Mouse (Mus musculus): ENCODE measurements at regions not wholly inside any gene's neighbourhood (a gene's known extent, or its start where the extent isn't known, plus 50 kb on each side); places are given as distances from the start of the nearest gene placed in this dataset.
A peak's percentile ranks its signal among the peaks of the same experiment; 100 is the strongest.

DNA sequence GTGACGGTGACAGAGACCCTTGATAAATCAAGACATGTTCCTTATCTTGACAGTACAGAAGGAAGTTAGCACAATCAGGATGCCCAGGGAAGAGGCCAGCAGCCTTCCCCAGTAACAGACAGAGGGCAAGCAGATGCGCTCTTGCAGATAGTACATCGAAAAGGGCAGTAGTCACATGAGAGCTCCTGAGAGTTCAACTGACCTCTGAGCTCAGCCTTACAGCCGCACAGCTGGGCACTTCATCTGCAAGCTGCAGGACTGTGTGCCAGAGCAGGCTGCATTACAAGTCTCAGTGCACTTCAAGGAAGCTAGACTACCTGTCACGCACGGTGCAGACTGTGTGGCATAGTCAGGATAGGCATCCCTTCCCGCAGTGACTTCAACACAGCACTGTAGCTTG, 67.2 kb upstream of the Hbs1l start:
- H3K27me3 ChIP-seq (ENCODE audit: control insufficient read depth, insufficient read depth, low read depth, low read length): no peaks in the 10 kb centered on the region
- H3K4me1 ChIP-seq (ENCODE audit: control insufficient read depth, low read depth, low read length): peaks cover 11% of the 10 kb centered on the region
- H3K4me3 ChIP-seq (ENCODE audit: low read depth, low read length): peak overlapping the region; percentile 36
- 19% methylated on average over 7 of the region's 7 CpGs for WGBS (ENCODE audit: insufficient replicate concordance)
- H3K9me3 ChIP-seq (replicated peaks; ENCODE audit: control insufficient read depth, low read length): 0 out of 2 replicates have a peak, but pooled peaks cover 2% of the 10 kb centered on the region
- peak overlapping the region; percentile 48 for H3K9ac ChIP-seq (ENCODE audit: low read depth, low read length)
- no peaks in the 10 kb centered on the region for H3K36me3 ChIP-seq (ENCODE audit: control insufficient read depth, insufficient read depth)
- H3K4me2 ChIP-seq (ENCODE audit: low read depth, low read length): peak overlapping the region; percentile 68
- peak overlapping the region; percentile 71 for H3K27ac ChIP-seq (ENCODE audit: low read length)
- peak; percentile 98 for ATAC-seq (ENCODE audit: low read depth)

GRCm38 (mm10) chr10:21235172-21235571, 60.6 kb upstream of the Hbs1l start:
- no peak for ATAC-seq (ENCODE audit: low read depth)
- Histone ChIP-seq H3K36me3 (ENCODE audit: control insufficient read depth, insufficient read depth) (no peaks in the 10 kb centered on the region), H3K9ac (ENCODE audit: low read depth, low read length) (no peak overlapping the region), H3K4me3 (ENCODE audit: low read depth, low read length) (no peak overlapping the region), H3K27me3 (ENCODE audit: control insufficient read depth, insufficient read depth, low read depth, low read length) (no peaks in the 10 kb centered on the region), H3K9me3 (replicated peaks; ENCODE audit: control insufficient read depth, low read length) (no peaks in the 10 kb centered on the region), H3K27ac (ENCODE audit: low read length) (no peak overlapping the region), H3K4me2 (ENCODE audit: low read depth, low read length) (no peak overlapping the region), H3K4me1 (ENCODE audit: control insufficient read depth, low read depth, low read length) (no peaks in the 10 kb centered on the region)
- 44% methylated on average over 1 of the region's 1 CpGs for WGBS (ENCODE audit: insufficient replicate concordance)

DNA sequence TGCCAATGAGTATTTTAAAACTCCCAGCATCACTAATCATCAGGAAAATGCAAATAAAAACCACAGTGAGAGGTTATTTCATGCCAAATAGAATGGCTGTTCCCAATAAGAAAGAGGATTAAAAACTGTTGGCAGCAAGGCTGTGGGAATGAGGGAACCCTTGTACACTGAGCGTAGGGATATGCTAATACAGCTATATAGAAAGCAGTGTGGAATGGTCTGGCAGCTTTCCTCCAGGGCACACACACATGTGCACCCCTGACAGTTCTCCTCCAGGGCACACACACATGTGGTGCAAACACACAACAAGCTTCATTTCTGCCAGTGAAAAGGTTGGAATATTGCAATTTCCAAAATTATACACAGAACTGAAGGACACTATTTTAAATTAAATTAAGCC, 58.8 kb upstream of the Hbs1l start:
- whole genome bisulfite sequencing (ENCODE audit: insufficient replicate concordance): 78% methylated on average over 1 of the region's 1 CpGs
- H3K27ac ChIP-seq (ENCODE audit: low read length): no peak overlapping the region

GRCm38 (mm10) chr10:21239451-21239850, 56.3 kb upstream of the Hbs1l start:
- no peaks in the 10 kb centered on the region for H3K36me3 ChIP-seq (ENCODE audit: control insufficient read depth, insufficient read depth)
- WGBS (ENCODE audit: insufficient replicate concordance): 24% methylated on average over 2 of the region's 2 CpGs
- no peak overlapping the region for H3K4me3 ChIP-seq (ENCODE audit: low read depth, low read length)
- H3K4me1 ChIP-seq (ENCODE audit: control insufficient read depth, low read depth, low read length): peaks cover 17% of the 10 kb centered on the region
- H3K27ac ChIP-seq (ENCODE audit: low read length): no peak overlapping the region
- no peak overlapping the region for H3K4me2 ChIP-seq (ENCODE audit: low read depth, low read length)
- no peak for ATAC-seq (ENCODE audit: low read depth)
- H3K27me3 ChIP-seq (ENCODE audit: control insufficient read depth, insufficient read depth, low read depth, low read length): no peaks in the 10 kb centered on the region
- H3K9ac ChIP-seq (ENCODE audit: low read depth, low read length): no peak overlapping the region
- no peaks in the 10 kb centered on the region for H3K9me3 ChIP-seq (replicated peaks; ENCODE audit: control insufficient read depth, low read length)

More for the DNA sequence above, 58.8 kb upstream of the Hbs1l start:
- Histone ChIP-seq H3K4me2 (ENCODE audit: low read depth, low read length) (no peak overlapping the region), H3K36me3 (ENCODE audit: control insufficient read depth, insufficient read depth) (no peaks in the 10 kb centered on the region), H3K9me3 (replicated peaks; ENCODE audit: control insufficient read depth, low read length) (no peaks in the 10 kb centered on the region), H3K27me3 (ENCODE audit: control insufficient read depth, insufficient read depth, low read depth, low read length) (no peaks in the 10 kb centered on the region), H3K9ac (ENCODE audit: low read depth, low read length) (no peak overlapping the region), H3K4me1 (ENCODE audit: control insufficient read depth, low read depth, low read length) (peaks cover 7% of the 10 kb centered on the region), H3K4me3 (ENCODE audit: low read depth, low read length) (no peak overlapping the region)
- no peak for ATAC-seq (ENCODE audit: low read depth)

DNA sequence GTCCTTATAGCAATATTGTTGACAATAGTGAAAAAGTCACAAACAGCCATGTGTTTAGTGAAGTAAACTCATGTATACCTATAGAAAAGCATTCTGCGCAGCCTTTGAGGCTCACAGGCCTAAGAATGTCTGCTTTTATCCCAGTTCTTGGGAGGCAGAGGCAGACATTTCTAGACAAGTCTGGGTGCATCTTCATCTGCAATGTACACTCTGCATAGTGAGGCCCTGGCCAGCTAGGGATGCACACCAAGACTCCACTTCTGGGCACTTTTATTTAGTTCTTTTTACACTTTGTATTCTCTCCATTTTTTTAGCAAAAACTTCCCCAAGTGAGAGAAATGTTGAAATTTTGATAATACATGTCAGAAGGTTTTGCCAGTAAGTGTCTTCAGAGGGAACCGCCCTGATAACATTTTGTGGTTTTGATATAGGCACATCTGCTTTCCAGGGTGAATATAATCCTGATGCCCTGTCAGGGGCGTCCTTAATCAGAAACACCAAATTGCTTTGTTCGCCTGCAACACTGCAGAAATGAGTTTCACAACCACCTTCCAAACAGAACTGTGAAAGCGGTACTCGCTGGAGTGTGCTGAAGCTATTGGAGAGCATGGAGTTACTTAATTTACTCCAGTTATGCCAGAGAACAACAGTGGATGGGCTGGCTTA, 54.1 kb upstream of the Hbs1l start:
- peak; percentile 81 for ATAC-seq (ENCODE audit: low read depth)

DNA sequence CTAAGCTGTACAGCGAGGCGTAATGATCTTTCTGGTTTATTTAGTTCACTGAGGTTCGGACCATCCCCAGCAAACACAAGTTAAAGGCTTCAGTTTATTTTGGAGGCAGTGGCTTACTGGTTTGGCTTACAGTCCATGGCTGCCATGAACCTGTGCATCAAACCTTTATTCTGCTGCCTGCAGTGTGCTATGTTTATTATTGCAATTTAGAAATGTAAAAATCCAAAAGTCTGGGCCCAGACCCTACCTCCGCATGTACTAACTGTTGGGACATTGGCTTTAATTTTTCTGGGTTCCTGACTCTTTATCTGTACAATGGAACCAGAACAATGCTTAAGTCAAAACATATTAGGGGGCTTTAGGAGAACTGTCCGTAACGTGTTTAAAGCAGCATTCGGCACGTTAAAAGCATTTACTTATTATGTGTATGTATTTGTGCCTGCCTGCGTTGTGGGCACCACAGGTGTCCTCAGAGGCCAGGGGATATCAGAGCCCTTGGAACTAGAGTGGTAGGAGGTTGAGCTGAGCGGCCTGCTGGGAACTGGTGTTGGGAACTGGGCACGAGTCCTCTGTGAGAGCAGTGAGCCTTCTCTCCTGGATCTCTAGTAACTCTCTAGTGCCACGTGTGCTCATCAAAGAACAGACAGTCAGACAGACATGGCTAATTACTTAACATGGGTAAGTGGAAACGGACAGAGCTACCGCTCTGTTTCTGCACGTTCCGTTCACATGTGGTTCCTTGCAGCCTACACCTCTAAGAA, 53.1 kb upstream of the Hbs1l start:
- peak overlapping the region; percentile 60; the same call in 1 of the 2 replicates for H3K27ac ChIP-seq (ENCODE audit: low read length)
- no peaks in the 10 kb centered on the region for H3K9me3 ChIP-seq (replicated peaks; ENCODE audit: control insufficient read depth, low read length)
- H3K9ac ChIP-seq (ENCODE audit: low read depth, low read length): no peak overlapping the region
- H3K4me3 ChIP-seq (ENCODE audit: low read depth, low read length): no peak overlapping the region
- H3K4me1 ChIP-seq (ENCODE audit: control insufficient read depth, low read depth, low read length): peaks cover 20% of the 10 kb centered on the region
- ATAC-seq (ENCODE audit: low read depth): no peak
- H3K4me2 ChIP-seq (ENCODE audit: low read depth, low read length): no peak overlapping the region
- H3K36me3 ChIP-seq (ENCODE audit: control insufficient read depth, insufficient read depth): no peaks in the 10 kb centered on the region
- 76% methylated on average over 16 of the region's 16 CpGs for WGBS (ENCODE audit: insufficient replicate concordance)
- H3K27me3 ChIP-seq (ENCODE audit: control insufficient read depth, insufficient read depth, low read depth, low read length): no peaks in the 10 kb centered on the region

More for the DNA sequence above, 54.1 kb upstream of the Hbs1l start:
- Histone ChIP-seq H3K9ac (ENCODE audit: low read depth, low read length) (0 out of 2 replicates have a peak overlapping the region, but pooled peaks have one; percentile 16), H3K4me2 (ENCODE audit: low read depth, low read length) (peak overlapping the region; percentile 31), H3K4me3 (ENCODE audit: low read depth, low read length) (no peak overlapping the region), H3K9me3 (replicated peaks; ENCODE audit: control insufficient read depth, low read length) (no peaks in the 10 kb centered on the region), H3K27me3 (ENCODE audit: control insufficient read depth, insufficient read depth, low read depth, low read length) (no peaks in the 10 kb centered on the region), H3K27ac (ENCODE audit: low read length) (peak overlapping the region; percentile 75), H3K4me1 (ENCODE audit: control insufficient read depth, low read depth, low read length) (peaks cover 20% of the 10 kb centered on the region), H3K36me3 (ENCODE audit: control insufficient read depth, insufficient read depth) (no peaks in the 10 kb centered on the region)
- WGBS (ENCODE audit: insufficient replicate concordance): 26% methylated on average over 6 of the region's 6 CpGs

DNA sequence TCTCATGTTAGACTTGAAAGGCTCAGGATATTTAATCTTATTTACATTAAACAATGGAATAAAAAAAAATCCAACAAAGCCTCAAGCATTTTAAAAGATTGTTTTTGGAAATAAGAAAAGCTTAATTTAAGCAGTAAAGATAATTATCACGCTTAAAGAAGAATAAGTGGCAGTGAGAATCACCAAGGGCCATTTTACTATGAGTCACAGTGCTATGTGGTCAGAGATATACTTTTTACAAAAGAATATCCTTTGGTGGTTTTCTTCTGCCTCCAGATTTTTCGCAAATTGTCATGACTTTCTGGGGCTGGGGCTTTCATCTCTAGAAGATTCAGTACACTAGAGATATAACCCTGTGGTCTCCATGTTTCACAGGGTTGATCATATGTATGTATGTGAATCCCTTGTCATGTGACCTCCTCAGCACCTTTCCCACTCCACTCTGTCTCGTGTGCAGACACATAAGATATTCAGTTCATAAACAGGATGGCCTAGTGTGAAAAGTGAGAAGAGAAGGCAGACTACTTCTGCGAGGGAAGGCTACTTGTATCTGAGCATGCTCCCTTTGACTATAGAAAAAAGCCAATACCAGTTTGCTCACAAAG, 50.8 kb upstream of the Hbs1l start:
- Histone ChIP-seq H3K4me1 (ENCODE audit: control insufficient read depth, low read depth, low read length) (peaks cover 20% of the 10 kb centered on the region), H3K9ac (ENCODE audit: low read depth, low read length) (no peak overlapping the region), H3K9me3 (replicated peaks; ENCODE audit: control insufficient read depth, low read length) (no peaks in the 10 kb centered on the region), H3K27ac (ENCODE audit: low read length) (no peak overlapping the region), H3K27me3 (ENCODE audit: control insufficient read depth, insufficient read depth, low read depth, low read length) (no peaks in the 10 kb centered on the region), H3K4me3 (ENCODE audit: low read depth, low read length) (no peak overlapping the region), H3K36me3 (ENCODE audit: control insufficient read depth, insufficient read depth) (no peaks in the 10 kb centered on the region), H3K4me2 (ENCODE audit: low read depth, low read length) (no peak overlapping the region)
- no peak for ATAC-seq (ENCODE audit: low read depth)
- 58% methylated on average over 4 of the region's 4 CpGs for WGBS (ENCODE audit: insufficient replicate concordance)

DNA sequence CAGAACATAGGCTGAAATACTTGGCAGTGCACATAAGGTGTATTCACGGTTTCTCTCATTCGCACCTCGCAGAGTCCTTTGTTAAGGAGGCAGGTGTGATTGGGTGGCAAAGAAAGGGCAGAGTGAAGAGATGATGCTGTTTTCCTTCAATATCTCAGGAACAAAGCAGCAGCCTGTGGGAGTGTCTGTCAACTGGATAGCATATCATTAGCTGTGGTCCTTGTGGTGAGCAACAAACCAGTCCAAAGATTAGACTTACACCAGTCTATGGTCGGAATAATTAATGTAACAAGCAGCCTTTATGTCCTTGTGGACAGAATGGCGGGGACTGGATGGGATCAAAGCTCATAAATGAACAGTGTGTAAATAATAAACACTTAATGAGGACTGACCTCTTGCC, 50.2 kb upstream of the Hbs1l start:
- ATAC-seq (ENCODE audit: low read depth): peak; percentile 40
- Histone ChIP-seq H3K4me2 (ENCODE audit: low read depth, low read length) (no peak overlapping the region), H3K27ac (ENCODE audit: low read length) (no peak overlapping the region), H3K36me3 (ENCODE audit: control insufficient read depth, insufficient read depth) (no peaks in the 10 kb centered on the region), H3K4me1 (ENCODE audit: control insufficient read depth, low read depth, low read length) (peaks cover 20% of the 10 kb centered on the region), H3K27me3 (ENCODE audit: control insufficient read depth, insufficient read depth, low read depth, low read length) (no peaks in the 10 kb centered on the region), H3K9me3 (replicated peaks; ENCODE audit: control insufficient read depth, low read length) (no peaks in the 10 kb centered on the region), H3K9ac (ENCODE audit: low read depth, low read length) (no peak overlapping the region), H3K4me3 (ENCODE audit: low read depth, low read length) (no peak overlapping the region)
- 42% methylated on average over 5 of the region's 5 CpGs for whole genome bisulfite sequencing (ENCODE audit: insufficient replicate concordance)
